Mouse (Mus musculus): Measurements from ENCODE around the gene C2cd4d. TPM values are rescaled to one million over a fixed set of nuclear protein-coding genes. Genes with fewer than 3 reads are reported as not detected.
A peak's percentile ranks its signal among the peaks of the same experiment; 100 is the strongest.

Gene C2cd4d
- polyA plus RNA-seq, 1 experiment, result not detected

GRCm38 (mm10) chr3:94386671-94387070, 24.4 kb downstream of the C2cd4d start:
- Histone ChIP-seq H3K4me1 (ENCODE audit: control insufficient read depth, insufficient read depth, low read length) (no peaks in the 10 kb centered on the region), H3K27ac (ENCODE audit: insufficient read depth, low read depth, low read length) (no peak overlapping the region), H3K4me3 (ENCODE audit: insufficient read depth, low read depth, low read length) (no peak overlapping the region)
- TF ChIP-seq CTCF (IDR thresholded peaks at IDR 0.05; ENCODE audit: insufficient read depth, low read depth, low read length) (no peak), POLR2A (IDR thresholded peaks at IDR 0.05; ENCODE audit: insufficient read depth, low read depth, low read length) (no peak)
- 72% methylated on average over 4 of the region's 4 CpGs for WGBS

DNA sequence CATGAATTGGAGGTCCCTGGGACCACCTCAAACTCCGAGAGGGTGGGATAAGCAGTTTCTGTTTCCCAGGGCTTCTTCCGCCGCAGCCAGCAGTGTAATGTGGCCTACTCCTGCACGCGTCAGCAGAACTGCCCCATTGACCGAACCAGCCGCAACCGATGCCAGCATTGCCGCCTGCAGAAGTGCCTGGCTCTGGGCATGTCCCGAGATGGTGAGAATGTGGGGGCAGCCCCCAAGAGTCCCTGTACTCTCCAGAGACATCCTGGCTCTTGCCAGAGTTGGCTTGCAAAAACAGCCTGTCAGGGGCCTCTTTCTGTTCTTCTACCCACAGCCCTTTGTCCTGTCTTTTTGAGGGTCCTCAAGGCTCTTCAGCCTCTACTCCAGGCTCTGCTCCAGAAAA, 25.2 kb downstream of the C2cd4d start:
- Histone ChIP-seq H3K4me1 (ENCODE audit: control insufficient read depth, insufficient read depth, low read length) (no peaks in the 10 kb centered on the region), H3K4me3 (ENCODE audit: insufficient read depth, low read depth, low read length) (no peak overlapping the region), H3K27ac (ENCODE audit: insufficient read depth, low read depth, low read length) (no peak overlapping the region)
- WGBS, result 95% methylated on average over 10 of the region's 10 CpGs
- TF ChIP-seq POLR2A (IDR thresholded peaks at IDR 0.05; ENCODE audit: insufficient read depth, low read depth, low read length), result no peak
- no peak for TF ChIP-seq CTCF (IDR thresholded peaks at IDR 0.05; ENCODE audit: insufficient read depth, low read depth, low read length)

DNA sequence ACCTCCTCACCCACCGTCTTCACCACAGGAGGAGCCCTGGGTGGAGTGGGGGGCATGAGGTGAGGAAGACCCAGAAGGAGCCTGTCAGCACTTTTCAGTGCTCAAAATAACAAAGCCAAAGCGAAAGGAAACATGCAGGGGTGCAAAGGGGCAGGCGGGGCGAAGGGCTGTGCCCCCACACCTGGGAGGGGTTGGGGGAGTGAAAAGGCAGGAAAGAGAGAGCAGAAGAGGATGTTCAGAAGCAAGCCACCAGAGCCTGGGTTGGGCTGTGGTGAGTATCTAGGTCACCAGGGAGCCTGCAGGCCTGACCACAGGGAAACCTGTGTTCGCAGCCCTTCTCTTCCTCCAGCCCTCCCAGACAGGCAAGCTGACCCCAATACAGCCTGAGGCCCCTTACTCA, 25.8 kb downstream of the C2cd4d start:
- WGBS, result 84% methylated on average over 5 of the region's 5 CpGs
- no peak overlapping the region for H3K4me3 ChIP-seq (ENCODE audit: insufficient read depth, low read depth, low read length)
- no peak overlapping the region for H3K27ac ChIP-seq (ENCODE audit: insufficient read depth, low read depth, low read length)
- TF ChIP-seq CTCF (IDR thresholded peaks at IDR 0.05; ENCODE audit: insufficient read depth, low read depth, low read length) (no peak), POLR2A (IDR thresholded peaks at IDR 0.05; ENCODE audit: insufficient read depth, low read depth, low read length) (no peak)
- H3K4me1 ChIP-seq (ENCODE audit: control insufficient read depth, insufficient read depth, low read length), result no peaks in the 10 kb centered on the region

- no peak overlapping the region for H3K27ac ChIP-seq (ENCODE audit: insufficient read depth, low read depth, low read length)
- no peak overlapping the region for H3K4me3 ChIP-seq (ENCODE audit: insufficient read depth, low read depth, low read length)
- 97% methylated on average over 16 of the region's 16 CpGs for WGBS
- no peaks in the 10 kb centered on the region for H3K4me1 ChIP-seq (ENCODE audit: control insufficient read depth, insufficient read depth, low read length)
- TF ChIP-seq POLR2A (IDR thresholded peaks at IDR 0.05; ENCODE audit: insufficient read depth, low read depth, low read length), result no peak
- no peak for TF ChIP-seq CTCF (IDR thresholded peaks at IDR 0.05; ENCODE audit: insufficient read depth, low read depth, low read length)
Observed at GRCm38 (mm10) chr3:94389420-94389819, 27.2 kb downstream of the C2cd4d start.

GRCm38 (mm10) chr3:94391001-94391400, 28.8 kb downstream of the C2cd4d start:
- Histone ChIP-seq H3K27ac (ENCODE audit: insufficient read depth, low read depth, low read length) (no peak overlapping the region), H3K4me1 (ENCODE audit: control insufficient read depth, insufficient read depth, low read length) (no peaks in the 10 kb centered on the region), H3K4me3 (ENCODE audit: insufficient read depth, low read depth, low read length) (no peak overlapping the region)
- 79% methylated on average over 5 of the region's 5 CpGs for WGBS
- TF ChIP-seq POLR2A (IDR thresholded peaks at IDR 0.05; ENCODE audit: insufficient read depth, low read depth, low read length) (no peak), CTCF (IDR thresholded peaks at IDR 0.05; ENCODE audit: insufficient read depth, low read depth, low read length) (no peak)

- no peak for TF ChIP-seq CTCF (IDR thresholded peaks at IDR 0.05; ENCODE audit: insufficient read depth, low read depth, low read length)
- TF ChIP-seq POLR2A (IDR thresholded peaks at IDR 0.05; ENCODE audit: insufficient read depth, low read depth, low read length), result no peak
- WGBS, result 91% methylated on average over 2 of the region's 2 CpGs
- Histone ChIP-seq H3K4me1 (ENCODE audit: control insufficient read depth, insufficient read depth, low read length) (no peaks in the 10 kb centered on the region), H3K4me3 (ENCODE audit: insufficient read depth, low read depth, low read length) (no peak overlapping the region), H3K27ac (ENCODE audit: insufficient read depth, low read depth, low read length) (no peak overlapping the region)
Observed at GRCm38 (mm10) chr3:94392128-94392527, 29.9 kb downstream of the C2cd4d start.

DNA sequence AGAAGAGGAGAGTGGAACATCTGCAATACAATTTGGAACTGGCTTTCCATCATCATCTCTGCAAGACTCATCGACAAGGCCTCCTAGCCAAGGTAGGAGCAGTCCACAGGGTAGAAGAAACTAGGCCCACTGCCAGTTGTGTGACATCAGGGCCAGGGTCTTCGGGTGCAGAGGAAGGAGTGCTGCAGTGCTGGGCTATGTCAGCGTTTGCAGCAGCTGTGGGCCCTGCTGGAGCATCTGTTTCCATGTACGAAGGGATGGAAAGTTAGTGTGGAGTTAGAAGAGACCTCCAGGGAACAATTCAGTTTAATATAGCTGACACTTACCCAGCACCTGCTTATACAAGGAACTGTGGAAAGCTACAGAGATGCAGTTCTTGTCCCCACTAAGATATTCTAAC, 30.8 kb downstream of the C2cd4d start:
- TF ChIP-seq POLR2A (IDR thresholded peaks at IDR 0.05; ENCODE audit: insufficient read depth, low read depth, low read length) (no peak), CTCF (IDR thresholded peaks at IDR 0.05; ENCODE audit: insufficient read depth, low read depth, low read length) (no peak)

GRCm38 (mm10) chr3:94396336-94396735, 34.1 kb downstream of the C2cd4d start:
- TF ChIP-seq POLR2A (IDR thresholded peaks at IDR 0.05; ENCODE audit: insufficient read depth, low read depth, low read length) (no peak), CTCF (IDR thresholded peaks at IDR 0.05; ENCODE audit: insufficient read depth, low read depth, low read length) (no peak)
- Histone ChIP-seq H3K27ac (ENCODE audit: insufficient read depth, low read depth, low read length) (no peak overlapping the region), H3K4me1 (ENCODE audit: control insufficient read depth, insufficient read depth, low read length) (peaks cover 2% of the 10 kb centered on the region; the same call in 1 of the 2 replicates), H3K4me3 (ENCODE audit: insufficient read depth, low read depth, low read length) (no peak overlapping the region)
- 94% methylated on average over 1 of the region's 1 CpGs for WGBS

More for the DNA sequence above, 30.8 kb downstream of the C2cd4d start:
- no peak overlapping the region for H3K4me3 ChIP-seq (ENCODE audit: insufficient read depth, low read depth, low read length)
- no peak overlapping the region for H3K27ac ChIP-seq (ENCODE audit: insufficient read depth, low read depth, low read length)
- H3K4me1 ChIP-seq (ENCODE audit: control insufficient read depth, insufficient read depth, low read length), result no peaks in the 10 kb centered on the region
- whole genome bisulfite sequencing, result 66% methylated on average over 4 of the region's 4 CpGs

GRCm38 (mm10) chr3:94396851-94397250, 34.6 kb downstream of the C2cd4d start:
- Histone ChIP-seq H3K4me1 (ENCODE audit: control insufficient read depth, insufficient read depth, low read length) (peaks cover 2% of the 10 kb centered on the region; the same call in 1 of the 2 replicates), H3K27ac (ENCODE audit: insufficient read depth, low read depth, low read length) (no peak overlapping the region), H3K4me3 (ENCODE audit: insufficient read depth, low read depth, low read length) (no peak overlapping the region)
- TF ChIP-seq POLR2A (IDR thresholded peaks at IDR 0.05; ENCODE audit: insufficient read depth, low read depth, low read length), result no peak
- TF ChIP-seq CTCF (IDR thresholded peaks at IDR 0.05; ENCODE audit: insufficient read depth, low read depth, low read length), result no peak
- 95% methylated on average over 4 of the region's 4 CpGs for WGBS

GRCm38 (mm10) chr3:94398217-94398616, 36.0 kb downstream of the C2cd4d start, which contains the start of gene Lingo4:
Lingo4 (plus strand) TSS chr3:94398517.
- TF ChIP-seq POLR2A (IDR thresholded peaks at IDR 0.05; ENCODE audit: insufficient read depth, low read depth, low read length), result no peak
- TF ChIP-seq CTCF (IDR thresholded peaks at IDR 0.05; ENCODE audit: insufficient read depth, low read depth, low read length), result no peak
- peaks cover 3% of the 10 kb centered on the region; the same call in 1 of the 2 replicates for H3K4me1 ChIP-seq (ENCODE audit: control insufficient read depth, insufficient read depth, low read length)
- peak within 1 kb of the TSS; percentile 44 for H3K4me3 ChIP-seq (ENCODE audit: insufficient read depth, low read depth, low read length)
- no peak within 1 kb of the TSS for H3K27ac ChIP-seq (ENCODE audit: insufficient read depth, low read depth, low read length)
- 81% methylated on average over 6 of the region's 6 CpGs for WGBS

Data from olfactory bulb, adult 2 months (tissue).